Mouse (Mus musculus): ENCODE measurements around the gene Tent5c.

- TF ChIP-seq CTCF (IDR thresholded peaks at IDR 0.05; ENCODE audit: low read depth) (no peak), EP300 (IDR thresholded peaks at IDR 0.05; ENCODE audit: low read depth) (no peak)
Measured at GRCm38 (mm10) chr3:100515093-100515753, 26.1 kb upstream of the Tent5c start.

All from liver, postnatal 0 days (tissue).